Mouse (Mus musculus): ENCODE results near the gene Urad.
A peak's percentile ranks its signal among the peaks of the same experiment; 100 is the strongest.

Urad gene

GRCm38 (mm10) chr5:147325931-147326330 is 3.7 kb upstream of the Urad start:
- DNase-seq (ENCODE audit: low spot score) = no peak

DNA sequence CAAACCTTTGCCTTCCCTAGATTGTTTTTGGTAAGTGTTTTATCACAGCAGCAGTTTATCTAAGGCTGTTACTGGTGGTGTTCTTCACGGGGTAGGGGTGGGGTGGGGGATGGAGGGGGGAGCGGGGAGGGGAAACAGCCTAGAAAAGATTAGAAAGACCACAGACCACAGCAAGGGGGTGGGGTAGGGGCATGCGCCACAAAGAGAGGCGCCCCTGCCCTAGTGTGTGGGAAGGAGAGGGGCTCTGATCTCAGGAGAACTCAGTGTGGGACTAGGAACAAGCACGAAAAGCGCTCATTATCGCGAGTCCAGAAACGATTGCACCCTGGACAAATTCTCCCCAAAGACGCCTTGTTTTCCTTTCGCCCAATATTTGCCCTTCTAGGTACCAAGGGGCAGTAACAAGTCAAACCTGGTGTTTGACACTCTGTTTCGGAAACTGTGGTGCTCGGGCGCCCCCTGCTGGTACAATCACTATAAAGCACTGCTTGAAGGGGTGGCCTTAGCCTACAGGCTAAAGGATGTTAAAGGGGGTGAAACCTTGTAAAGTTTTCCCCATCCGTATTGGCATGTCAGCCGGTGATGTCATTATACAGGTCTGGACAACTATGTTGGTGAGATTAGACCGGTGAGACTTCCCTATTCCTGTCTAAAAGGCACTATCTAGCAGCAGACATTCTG is 1.1 kb upstream of the Urad start:
- peak; percentile 24 for DNase-seq (ENCODE audit: low spot score)

DNA sequence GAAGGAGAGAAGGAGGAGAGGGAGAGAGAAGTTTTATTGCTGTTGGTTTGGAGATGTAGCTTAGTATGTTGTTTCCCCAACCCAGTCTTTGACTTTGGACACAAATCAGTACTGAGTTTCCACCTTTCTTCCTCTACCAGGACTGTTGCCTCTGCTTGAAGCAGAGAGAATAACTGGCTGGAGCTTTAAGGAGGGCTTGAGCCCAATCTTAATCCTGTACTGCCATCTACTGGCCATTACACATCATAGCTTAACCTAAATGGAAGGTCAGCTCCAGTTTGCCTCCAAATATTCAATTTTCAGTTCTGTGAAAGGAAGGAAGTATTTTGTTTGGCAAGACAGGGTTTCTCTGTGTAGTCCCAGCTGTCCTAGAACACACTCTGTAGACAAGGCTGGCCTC is 2.6 kb downstream of the Urad start:
- no peak for DNase-seq (ENCODE audit: low spot score)

DNA sequence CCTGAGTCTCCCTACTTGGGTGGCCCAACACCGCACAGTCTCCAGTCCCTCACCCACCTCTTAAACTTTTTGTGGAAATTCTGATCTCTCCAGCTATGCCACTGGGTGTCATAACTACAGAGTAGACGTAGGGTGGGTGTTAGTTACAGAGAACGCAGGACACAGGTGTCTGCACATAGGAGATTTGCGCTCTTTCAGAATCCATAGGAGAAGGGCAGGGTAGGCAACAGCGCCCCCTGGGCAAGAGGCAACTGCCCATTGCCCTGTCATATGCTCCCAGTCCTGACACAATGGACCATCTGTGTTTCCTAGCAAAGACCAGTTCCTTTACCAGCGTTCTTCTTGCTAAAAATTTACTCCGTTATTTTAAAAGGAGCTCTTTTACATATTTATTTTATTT is 4.2 kb downstream of the Urad start:
- no peak for DNase-seq (ENCODE audit: low spot score)

- no peak for DNase-seq (ENCODE audit: low spot score)
Measured at GRCm38 (mm10) chr5:147317321-147317720, 4.9 kb downstream of the Urad start.

- DNase-seq (ENCODE audit: low spot score) = no peak
Measured at GRCm38 (mm10) chr5:147315432-147316075, 6.7 kb downstream of the Urad start.

DNA sequence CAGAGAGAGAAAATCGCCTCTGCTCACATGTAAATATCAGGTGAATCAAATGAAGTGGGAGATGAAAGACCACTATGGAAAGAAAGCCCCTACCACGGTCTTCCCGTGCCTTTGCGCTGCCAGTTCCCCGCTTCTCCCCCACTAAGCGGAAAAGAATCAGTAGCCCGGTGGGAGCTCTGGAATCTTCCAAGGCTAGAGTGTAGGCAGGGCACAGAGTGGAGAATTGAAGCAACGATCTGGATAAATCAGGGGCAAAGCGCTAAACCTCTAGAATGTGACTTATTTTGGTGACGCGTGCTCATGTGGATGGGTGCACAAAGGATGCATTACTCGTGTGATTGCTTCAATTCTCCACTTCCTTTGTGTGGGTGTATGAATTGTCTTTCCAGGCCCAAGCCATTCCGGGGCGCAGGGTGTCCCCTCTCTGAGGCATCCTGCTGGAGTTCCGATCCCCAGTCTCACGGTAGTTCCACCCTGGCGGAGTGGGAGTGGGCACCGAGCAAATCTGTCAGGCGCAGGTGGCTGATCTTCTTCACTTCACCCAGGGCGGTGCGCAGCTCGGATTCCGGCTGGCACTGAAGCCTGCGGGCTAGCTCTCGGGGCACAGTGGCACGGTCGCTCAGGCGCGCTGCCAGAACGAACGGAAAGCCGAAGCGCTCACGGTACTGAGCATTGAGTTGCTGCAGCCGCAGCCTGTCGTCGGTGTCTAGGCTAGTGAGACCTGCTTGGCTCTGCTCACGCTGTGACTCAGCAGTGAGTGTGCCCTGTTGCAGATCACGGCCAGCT is 7.4 kb downstream of the Urad start:
- DNase-seq (ENCODE audit: low spot score) = no peak

DNA sequence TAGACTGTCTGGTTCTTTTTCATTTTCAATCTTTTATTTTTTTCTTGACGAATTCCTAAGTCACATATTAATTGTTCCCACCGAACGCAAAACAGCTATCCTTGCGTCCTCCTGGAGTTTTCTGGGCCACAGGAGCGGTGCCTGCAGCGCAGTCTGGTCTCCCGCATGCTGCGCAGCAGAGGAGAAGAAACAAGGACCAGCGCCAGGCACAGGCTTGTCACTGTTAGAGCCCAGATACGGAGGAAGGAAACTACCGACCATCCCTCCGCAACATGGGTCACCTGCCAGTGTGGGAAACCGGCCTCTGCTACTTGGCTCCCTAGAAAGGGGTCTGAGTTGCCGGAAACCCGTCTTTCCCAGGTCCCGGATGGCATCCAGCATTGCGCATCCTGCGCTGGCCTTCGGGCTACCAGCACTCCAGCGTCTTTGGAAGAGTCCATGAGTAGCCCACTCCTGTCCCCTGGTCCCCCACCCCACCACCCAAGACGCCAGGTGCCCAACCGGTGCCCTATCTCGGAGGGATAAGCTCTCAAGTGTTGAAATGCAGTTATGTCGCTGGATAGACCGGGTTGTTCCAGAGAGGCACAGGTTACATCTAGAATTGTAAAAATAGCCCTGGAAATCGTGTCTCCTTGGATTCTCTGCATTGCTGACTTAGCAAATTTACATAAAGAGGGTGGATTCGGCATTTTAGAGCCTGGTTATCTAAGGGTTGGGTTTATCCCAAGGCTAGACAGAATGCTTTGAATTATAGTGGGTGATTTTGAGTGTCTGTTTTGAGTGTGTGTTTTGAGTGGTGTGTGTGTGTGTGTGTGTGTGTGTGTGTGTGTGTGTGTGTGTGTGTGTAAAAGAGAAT is 9.2 kb downstream of the Urad start:
- DNase-seq (ENCODE audit: low spot score) = no peak

DNA sequence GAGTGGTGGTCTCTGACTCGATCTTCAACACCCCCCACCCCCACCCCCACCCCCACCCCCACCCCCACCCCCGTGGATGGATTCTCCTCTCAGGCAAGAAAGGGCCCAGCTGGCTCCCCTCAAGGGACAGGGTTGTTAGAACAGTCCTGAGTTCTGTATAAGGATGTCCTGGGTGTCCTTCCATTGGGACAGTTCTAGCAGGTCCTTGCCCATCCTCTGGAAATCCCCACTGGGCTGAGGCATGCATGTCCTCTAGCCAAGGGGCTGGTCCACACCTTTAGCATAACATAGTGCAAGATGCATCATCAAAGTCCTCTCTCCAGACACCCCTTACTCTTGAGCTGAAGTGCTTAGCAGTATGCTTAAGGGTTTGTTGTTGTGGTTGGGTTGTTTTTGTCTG is 12.5 kb downstream of the Urad start:
- DNase-seq (ENCODE audit: low spot score) = no peak

GRCm38 (mm10) chr5:147308451-147308850 is 13.8 kb downstream of the Urad start:
- DNase-seq (ENCODE audit: low spot score) = no peak

DNA sequence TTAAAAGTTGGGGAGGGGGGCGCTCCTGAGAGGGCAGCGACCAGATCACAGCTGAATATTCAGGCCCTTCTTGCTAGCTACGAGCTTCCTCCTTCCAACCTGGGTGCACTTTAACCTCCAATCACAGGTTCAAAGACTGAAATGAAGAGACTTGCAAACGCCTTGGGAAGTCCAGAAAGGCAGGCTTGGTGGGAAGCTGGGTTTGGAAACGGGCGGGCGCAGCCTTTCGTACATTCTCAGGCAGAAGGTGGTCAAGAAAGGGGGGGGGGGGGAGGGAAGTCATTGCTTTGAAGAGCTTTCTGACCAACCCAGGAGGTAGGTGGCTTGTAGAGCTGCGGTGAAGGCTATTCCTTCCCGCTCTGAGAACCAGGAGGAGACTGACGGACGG is 14.8 kb downstream of the Urad start:
- no peak for DNase-seq (ENCODE audit: low spot score)

DNA sequence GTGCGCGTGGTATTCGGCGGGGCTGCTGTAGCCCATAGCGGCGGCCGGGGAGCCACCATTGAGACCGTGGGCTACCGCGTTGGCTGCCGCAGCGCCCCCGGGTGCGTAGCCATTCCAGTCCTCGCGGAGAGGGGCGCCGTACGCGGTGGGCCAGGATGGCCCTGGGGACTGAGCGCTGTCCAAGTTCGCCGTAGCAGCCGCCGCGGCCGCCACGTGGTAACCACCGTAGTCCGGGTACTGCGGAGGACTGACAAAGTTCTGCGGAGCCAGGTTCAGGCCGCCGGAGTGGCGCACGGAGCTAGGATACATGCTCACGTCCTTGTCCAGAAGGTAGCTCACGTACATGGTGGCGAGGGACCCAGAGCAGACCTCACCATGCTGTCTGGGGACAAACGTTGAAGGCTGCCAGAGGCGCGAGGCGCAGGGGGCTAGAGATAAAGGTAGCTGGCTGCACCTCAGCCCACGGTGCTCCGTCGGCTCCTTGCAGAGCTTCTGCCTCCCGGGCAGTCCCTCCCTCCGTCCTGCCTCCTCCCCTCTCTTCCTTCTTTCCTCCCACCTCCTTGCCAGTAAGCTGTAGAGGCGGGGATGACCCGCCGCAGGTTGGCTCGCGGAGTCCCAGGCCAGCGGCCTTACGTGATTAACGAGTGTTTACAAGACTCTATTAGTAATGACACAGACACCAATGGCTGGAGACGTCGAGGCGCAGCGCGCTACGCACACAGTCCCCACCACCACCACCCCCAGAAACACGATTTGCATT is 15.4 kb downstream of the Urad start, which contains the start of gene Cdx2:
Cdx2 (minus strand) TSS at position 633 of the 760 bp plus-strand sequence.
- no peak for DNase-seq (ENCODE audit: low spot score)

DNA sequence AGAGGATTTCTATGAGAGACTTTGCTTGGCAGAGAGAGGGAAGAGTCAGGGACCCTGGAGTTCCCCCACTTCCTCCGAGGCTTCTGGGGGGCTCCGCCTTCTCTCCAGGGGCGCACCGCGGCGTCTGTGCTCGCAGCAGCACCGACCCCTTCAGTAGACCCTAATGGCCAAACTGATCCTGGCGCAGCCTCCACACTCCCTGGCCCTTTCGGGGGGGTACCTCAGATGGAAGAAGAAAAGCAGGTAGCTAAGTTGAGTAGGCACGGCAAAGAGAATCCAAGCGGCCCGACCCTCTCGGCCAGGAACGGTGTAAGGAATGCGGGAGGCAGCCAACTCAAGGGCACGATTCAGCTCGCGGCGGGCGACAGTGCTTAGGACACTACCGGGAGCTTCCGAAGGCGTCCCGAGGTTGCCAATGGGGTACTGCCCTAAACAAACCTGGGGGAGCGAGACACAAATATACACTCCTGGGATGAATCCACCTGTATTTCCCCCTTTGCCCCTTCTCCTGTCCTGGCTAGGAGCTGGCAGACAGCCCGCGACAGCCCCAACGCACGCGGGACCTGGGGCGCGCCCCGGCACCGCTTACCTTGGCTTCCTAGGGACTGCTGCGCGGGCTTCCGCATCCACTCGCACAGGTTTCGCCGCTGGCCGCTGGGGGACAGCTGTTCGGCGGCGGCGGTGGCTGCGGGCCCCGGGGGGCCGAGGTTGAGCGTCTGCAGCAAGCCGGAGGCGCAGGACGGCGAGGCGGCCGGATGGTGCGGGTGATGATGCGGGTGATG is 16.2 kb downstream of the Urad start:
- DNase-seq (ENCODE audit: low spot score) = no peak

DNA sequence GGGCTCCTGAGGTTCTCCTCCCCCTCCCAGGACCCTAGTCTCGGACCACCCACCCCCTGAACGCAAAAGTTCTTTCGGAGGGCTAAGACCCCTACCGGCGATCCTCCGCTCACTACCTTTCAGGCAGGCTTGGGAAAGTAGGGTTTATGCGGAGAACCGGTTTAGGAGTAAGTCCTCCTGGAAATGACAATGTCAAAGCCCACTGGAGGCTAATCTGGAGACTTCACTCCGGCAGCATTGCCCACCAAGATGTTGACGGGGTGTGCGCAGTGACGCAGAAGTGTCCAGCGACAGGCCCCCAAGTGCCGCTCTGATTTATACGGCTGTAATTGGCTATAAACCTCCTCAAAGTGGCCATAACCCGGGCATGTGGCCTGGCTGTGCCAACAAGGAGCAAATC is 17.1 kb downstream of the Urad start:
- no peak for DNase-seq (ENCODE audit: low spot score)

DNA sequence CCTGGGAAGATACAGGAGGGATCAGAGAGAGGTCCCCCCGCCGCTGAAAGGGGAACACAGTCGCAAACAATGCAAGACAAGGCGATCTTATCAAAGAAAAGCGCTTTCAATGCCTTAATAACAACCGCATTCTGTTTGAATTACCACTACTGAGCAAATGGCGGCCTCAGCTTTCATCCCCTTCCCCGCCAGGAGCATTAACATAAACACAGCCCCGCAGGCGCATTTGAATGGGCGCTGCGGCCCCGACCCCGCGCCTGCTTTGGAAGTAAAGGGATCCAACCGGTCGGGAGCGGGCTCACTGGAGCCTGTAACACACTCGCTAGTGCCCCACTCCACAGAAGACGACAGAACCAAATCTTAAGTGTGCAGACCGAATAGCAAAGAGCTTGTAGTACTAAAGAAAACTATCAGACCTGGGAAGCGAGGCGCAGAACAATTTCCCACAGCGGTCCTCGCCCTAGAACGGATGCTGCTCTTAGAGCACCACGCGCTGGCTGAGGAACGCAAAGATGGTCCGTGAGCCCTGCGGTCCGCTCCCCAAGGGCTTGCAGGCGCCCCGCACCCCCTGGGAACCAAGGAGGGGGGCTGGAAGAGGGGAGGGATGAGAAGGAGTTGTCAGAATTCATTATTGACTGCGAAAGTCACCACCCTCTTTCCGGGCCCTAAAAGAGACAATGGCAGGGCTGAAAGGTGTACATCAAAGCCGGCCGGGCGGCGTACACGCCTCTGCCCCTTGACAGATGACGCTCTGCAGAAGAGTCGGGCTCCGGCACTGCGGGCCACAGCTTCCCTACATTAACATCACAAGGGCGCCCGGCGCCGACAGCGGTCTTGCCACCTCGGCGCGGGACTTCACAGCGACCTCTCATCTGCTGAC is 17.7 kb downstream of the Urad start:
- DNase-seq (ENCODE audit: low spot score) = no peak

- DNase-seq (ENCODE audit: low spot score) = no peak
Measured at GRCm38 (mm10) chr5:147302746-147303400, 19.4 kb downstream of the Urad start.

GRCm38 (mm10) chr5:147302141-147302540 is 20.1 kb downstream of the Urad start:
- DNase-seq (ENCODE audit: low spot score) = no peak

DNA sequence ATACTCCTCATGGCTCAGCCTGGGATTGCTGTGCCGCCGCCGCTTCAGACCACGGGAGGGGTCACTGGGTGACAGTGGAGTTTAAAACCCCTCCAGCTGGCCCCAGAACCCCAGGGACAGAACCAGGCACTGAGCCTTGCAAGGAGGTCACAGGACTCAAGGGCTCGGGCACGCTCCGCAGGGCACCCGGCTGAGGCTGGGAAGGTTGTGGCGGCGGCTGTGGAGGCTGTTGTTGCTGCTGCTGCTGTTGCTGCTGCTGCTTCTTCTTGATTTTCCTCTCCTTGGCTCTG is 20.5 kb downstream of the Urad start:
- no peak for DNase-seq (ENCODE audit: low spot score)
